Mouse (Mus musculus) heart, embryonic 15.5 days (tissue): Measurements from ENCODE around the gene Hoxb3. TPM values are rescaled to one million over a fixed set of nuclear protein-coding genes. Genes with fewer than 3 reads are reported as not detected.

Source experiments
- ATAC-seq: fragments of 200-750 bp; cut with Nextera tagmentation; replicated peaks from 2 replicates; pipeline ENCODE4 v1.8.0; 2017; ENCODE audit warnings: low read depth, moderate TSS enrichment; ENCODE audit not compliant: insufficient number of reproducible peaks, insufficient read depth, low FRiP score
- H3K27ac ChIP-seq: fragments of 300-500 bp; sonication (generic); 2 replicates; pipeline ENCODE4 v1.5.1; 2015; ENCODE audit warnings: mild to moderate bottlenecking, inconsistent platforms
- H3K27me3 ChIP-seq: fragments of 300-500 bp; sonication (generic); 2 replicates; pipeline ENCODE4 v1.6.1; 2015; ENCODE audit warnings: inconsistent platforms
- H3K36me3 ChIP-seq: fragments of 300-500 bp; sonication (generic); 2 replicates; pipeline ENCODE4 v1.6.1; 2015; ENCODE audit warnings: mild to moderate bottlenecking, inconsistent platforms
- H3K4me1 ChIP-seq: fragments of 300-500 bp; sonication (generic); replicated peaks from 2 replicates; pipeline ENCODE4 v1.6.1; 2015; ENCODE audit warnings: inconsistent platforms
- H3K4me2 ChIP-seq: fragments of 300-500 bp; sonication (generic); 2 replicates; pipeline ENCODE4 v1.6.1; 2015; ENCODE audit warnings: inconsistent platforms, mild to moderate bottlenecking, moderate library complexity
- H3K4me3 ChIP-seq: fragments of 300-500 bp; sonication (generic); 2 replicates; pipeline ENCODE4 v1.5.1; 2015; ENCODE audit warnings: mild to moderate bottlenecking, inconsistent platforms
- H3K9ac ChIP-seq: fragments of 300-500 bp; sonication (generic); 2 replicates; pipeline ENCODE4 v1.6.1; 2015; ENCODE audit warnings: mild to moderate bottlenecking, inconsistent platforms
- H3K9me3 ChIP-seq: fragments of 300-500 bp; sonication (generic); replicated peaks from 2 replicates; pipeline ENCODE4 v1.6.1; 2016; ENCODE audit warnings: inconsistent platforms
- WGBS: fragments of 180-500 bp; shearing (Covaris S2); methylation state at CpG from one replicate; pipeline ENCODE4 v1.1.7; 2015; ENCODE audit warnings: mixed read lengths; 5-methylcytosine and 5-hydroxymethylcytosine counted together
- polyA plus RNA-seq: library from polyadenylated mRNA; unstranded; fragments of >200 nt; fragmentation: Nextera tagmentation; extraction: Ambion mirVana; gene quantifications from 2 replicates; pipeline ENCODE4 v1.2.1, GENCODE M21; 2015

Gene Hoxb3
- polyA plus RNA-seq, result 0.71 and 0.98 TPM in 2 replicates

GRCm38 (mm10) chr11:96323154-96323553 lies at the start of gene Hoxb3:
Gene Hoxb3, plus strand, starts transcription at chr11:96323326.
- peak within 1 kb of the TSS; percentile 2; the same call in 1 of the 2 replicates for H3K4me3 ChIP-seq
- ATAC-seq, result no peak
- H3K27me3 ChIP-seq, result peaks cover 100% of the 10 kb centered on the region
- no peaks in the 10 kb centered on the region for H3K9me3 ChIP-seq
- H3K27ac ChIP-seq, result peak within 1 kb of the TSS; percentile 4; the same call in 1 of the 2 replicates
- WGBS, result 28% methylated on average over 10 of the region's 10 CpGs
- no peak within 1 kb of the TSS for H3K9ac ChIP-seq
- H3K4me1 ChIP-seq, result peaks cover 13% of the 10 kb centered on the region
- peak within 1 kb of the TSS; percentile 14; the same call in 1 of the 2 replicates for H3K4me2 ChIP-seq
- H3K36me3 ChIP-seq, result no peaks in the 10 kb centered on the region

DNA sequence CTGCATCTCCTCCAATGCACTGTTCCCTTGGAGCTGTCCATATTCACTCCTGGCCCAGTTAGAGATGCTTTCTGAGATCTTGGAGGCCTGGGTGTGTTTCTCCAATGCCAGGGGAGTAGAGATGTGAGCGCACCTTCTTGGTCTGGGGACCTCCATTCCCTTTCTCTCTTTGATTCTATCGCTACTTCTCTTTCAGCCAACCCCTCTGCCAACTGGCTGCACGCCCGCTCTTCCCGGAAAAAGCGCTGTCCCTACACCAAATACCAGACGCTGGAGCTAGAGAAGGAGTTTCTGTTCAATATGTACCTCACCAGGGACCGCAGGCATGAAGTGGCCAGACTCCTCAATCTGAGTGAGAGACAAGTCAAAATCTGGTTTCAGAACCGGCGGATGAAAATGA lies 48.7 kb upstream of the Hoxb3 start:
- ATAC-seq, result no peak
- Histone ChIP-seq H3K4me1 (peaks cover 22% of the 10 kb centered on the region), H3K27me3 (peaks cover 100% of the 10 kb centered on the region), H3K4me3 (no peak overlapping the region), H3K27ac (no peak overlapping the region), H3K4me2 (no peak overlapping the region), H3K9me3 (no peaks in the 10 kb centered on the region), H3K9ac (no peak overlapping the region), H3K36me3 (no peaks in the 10 kb centered on the region)
- 7% methylated on average over 10 of the region's 10 CpGs for WGBS

DNA sequence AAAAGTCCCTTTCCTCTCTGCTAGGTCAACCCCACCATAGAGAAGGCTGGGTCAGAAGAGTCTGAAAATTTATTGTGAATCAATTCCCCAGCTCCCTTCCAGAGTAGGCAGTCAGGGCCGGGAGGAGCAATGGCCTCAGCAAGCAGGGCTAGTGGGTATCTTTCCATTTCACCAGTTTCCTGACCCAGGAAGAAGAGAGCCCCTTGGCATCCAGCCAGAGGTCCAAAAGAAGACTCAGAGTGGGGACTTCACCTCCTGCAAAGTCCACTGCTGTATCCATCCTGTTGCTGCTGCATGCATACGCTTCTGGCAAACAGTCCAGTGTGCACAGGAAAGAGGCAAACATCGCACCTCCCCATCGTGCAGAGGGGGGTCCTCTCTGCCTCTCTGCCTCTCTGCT lies 47.2 kb upstream of the Hoxb3 start:
- no peak for ATAC-seq
- no peak overlapping the region for H3K9ac ChIP-seq
- 14% methylated on average over 4 of the region's 4 CpGs for WGBS

DNA sequence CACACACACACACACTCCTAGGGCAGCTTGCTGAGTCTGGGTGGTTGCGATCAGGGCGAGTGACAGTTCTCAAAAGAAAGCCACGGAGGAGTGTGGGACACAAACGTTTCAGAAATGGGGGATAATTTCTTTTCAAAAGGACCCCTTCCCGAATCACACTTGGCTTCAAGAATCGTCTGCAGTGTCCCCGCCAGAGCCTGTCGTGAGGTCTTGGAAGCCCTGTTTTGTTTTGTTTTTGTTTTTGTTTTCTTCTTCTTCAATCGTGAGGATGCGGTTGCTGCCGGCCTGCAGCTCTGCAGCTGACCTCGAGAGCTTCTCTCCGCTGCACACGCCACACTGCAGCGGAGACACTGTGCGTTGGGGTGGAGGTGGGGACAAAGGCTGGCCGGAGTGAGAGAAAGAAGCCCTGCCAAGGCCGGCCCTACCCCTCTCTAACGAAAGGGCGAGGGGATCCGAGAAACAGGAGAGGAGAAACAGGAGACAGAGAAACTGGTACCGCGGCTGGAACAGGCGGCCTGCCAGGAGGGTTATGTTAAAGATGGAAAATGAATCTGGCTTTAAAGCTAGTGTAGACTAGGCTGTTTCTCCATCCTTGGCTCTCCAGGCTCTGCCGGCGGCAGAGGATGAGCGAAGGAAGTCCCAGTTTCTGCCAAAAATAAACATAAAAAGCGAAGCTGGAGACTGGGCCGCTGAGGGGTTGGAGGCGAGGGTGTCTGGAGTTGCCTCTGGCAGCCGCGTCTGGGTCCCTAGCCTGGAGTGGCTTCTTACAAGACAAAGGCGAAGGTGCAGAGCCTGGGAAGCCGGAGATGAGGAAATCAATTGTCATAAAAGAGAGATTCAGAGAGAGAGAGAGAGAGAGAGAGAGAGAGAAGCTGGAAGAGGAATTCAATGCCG lies 45.7 kb upstream of the Hoxb3 start:
- H3K4me1 ChIP-seq, result peaks cover 2% of the 10 kb centered on the region
- 2% methylated on average over 35 of the region's 35 CpGs for WGBS

More for the DNA sequence above, 47.2 kb upstream of the Hoxb3 start:
- Histone ChIP-seq H3K4me3 (no peak overlapping the region), H3K27ac (no peak overlapping the region), H3K27me3 (peaks cover 99% of the 10 kb centered on the region), H3K9me3 (no peaks in the 10 kb centered on the region), H3K4me2 (no peak overlapping the region), H3K36me3 (no peaks in the 10 kb centered on the region), H3K4me1 (peaks cover 17% of the 10 kb centered on the region)

GRCm38 (mm10) chr11:96278324-96278723 lies 44.8 kb upstream of the Hoxb3 start:
- WGBS, result 17% methylated on average over 14 of the region's 14 CpGs

More for the DNA sequence above, 45.7 kb upstream of the Hoxb3 start:
- H3K9ac ChIP-seq, result no peak overlapping the region
- peaks cover 99% of the 10 kb centered on the region for H3K27me3 ChIP-seq
- H3K9me3 ChIP-seq, result no peaks in the 10 kb centered on the region
- no peaks in the 10 kb centered on the region for H3K36me3 ChIP-seq
- no peak overlapping the region for H3K27ac ChIP-seq
- ATAC-seq, result no peak
- no peak overlapping the region for H3K4me2 ChIP-seq
- no peak overlapping the region for H3K4me3 ChIP-seq

DNA sequence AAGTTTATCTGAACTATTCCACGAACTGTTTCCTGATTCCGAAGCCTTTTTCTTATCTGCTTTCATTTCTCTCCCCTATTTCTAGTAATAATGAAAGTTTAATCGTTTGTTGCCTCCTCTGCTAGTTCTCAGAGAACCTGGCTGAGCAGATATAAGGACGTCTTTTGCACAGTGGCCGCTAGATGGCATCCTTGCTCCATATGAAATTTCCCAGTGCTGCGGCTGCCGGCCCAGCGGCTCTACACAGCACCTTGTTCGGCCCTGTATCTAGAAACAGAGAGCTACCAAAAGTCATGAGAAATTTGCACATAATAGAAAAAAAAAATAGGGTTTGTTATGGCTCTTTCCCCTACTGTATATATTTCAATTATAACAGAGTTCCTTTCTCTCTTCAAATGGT lies 44.4 kb upstream of the Hoxb3 start:
- Histone ChIP-seq H3K4me2 (no peak overlapping the region), H3K9ac (no peak overlapping the region), H3K9me3 (no peaks in the 10 kb centered on the region), H3K4me1 (peaks cover 8% of the 10 kb centered on the region), H3K27ac (no peak overlapping the region), H3K27me3 (peaks cover 99% of the 10 kb centered on the region), H3K36me3 (no peaks in the 10 kb centered on the region), H3K4me3 (no peak overlapping the region)
- under 1% methylated on average over 9 of the region's 9 CpGs for WGBS
- peak; percentile 62; the same call in 1 of the 2 replicates for ATAC-seq

More at GRCm38 (mm10) chr11:96278324-96278723, 44.8 kb upstream of the Hoxb3 start:
- Histone ChIP-seq H3K4me1 (peaks cover 6% of the 10 kb centered on the region), H3K4me2 (no peak overlapping the region), H3K27me3 (peaks cover 99% of the 10 kb centered on the region), H3K9me3 (no peaks in the 10 kb centered on the region), H3K4me3 (no peak overlapping the region), H3K9ac (no peak overlapping the region), H3K36me3 (no peaks in the 10 kb centered on the region), H3K27ac (no peak overlapping the region)
- ATAC-seq, result no peak

GRCm38 (mm10) chr11:96279421-96280233 lies 43.5 kb upstream of the Hoxb3 start:
- no peaks in the 10 kb centered on the region for H3K36me3 ChIP-seq
- peaks cover 17% of the 10 kb centered on the region for H3K4me1 ChIP-seq
- H3K4me3 ChIP-seq, result no peak overlapping the region
- ATAC-seq, result no peak
- peaks cover 99% of the 10 kb centered on the region for H3K27me3 ChIP-seq
- no peaks in the 10 kb centered on the region for H3K9me3 ChIP-seq
- H3K4me2 ChIP-seq, result no peak overlapping the region
- H3K9ac ChIP-seq, result no peak overlapping the region
- 3% methylated on average over 31 of the region's 31 CpGs for WGBS
- H3K27ac ChIP-seq, result no peak overlapping the region

- Histone ChIP-seq H3K4me3 (no peak overlapping the region), H3K9me3 (no peaks in the 10 kb centered on the region), H3K27ac (no peak overlapping the region), H3K27me3 (peaks cover 98% of the 10 kb centered on the region), H3K36me3 (no peaks in the 10 kb centered on the region), H3K9ac (no peak overlapping the region), H3K4me2 (no peak overlapping the region), H3K4me1 (peaks cover 20% of the 10 kb centered on the region)
- no peak for ATAC-seq
- 18% methylated on average over 8 of the region's 8 CpGs for WGBS
Observed at GRCm38 (mm10) chr11:96280399-96281378, 42.4 kb upstream of the Hoxb3 start.

GRCm38 (mm10) chr11:96281396-96281795 lies 41.7 kb upstream of the Hoxb3 start:
- no peak overlapping the region for H3K4me2 ChIP-seq
- ATAC-seq, result no peak
- H3K9me3 ChIP-seq, result no peaks in the 10 kb centered on the region
- H3K4me1 ChIP-seq, result peaks cover 26% of the 10 kb centered on the region
- peaks cover 98% of the 10 kb centered on the region for H3K27me3 ChIP-seq
- H3K27ac ChIP-seq, result no peak overlapping the region
- no peaks in the 10 kb centered on the region for H3K36me3 ChIP-seq
- no peak overlapping the region for H3K9ac ChIP-seq
- H3K4me3 ChIP-seq, result no peak overlapping the region
- 5% methylated on average over 18 of the region's 18 CpGs for WGBS

DNA sequence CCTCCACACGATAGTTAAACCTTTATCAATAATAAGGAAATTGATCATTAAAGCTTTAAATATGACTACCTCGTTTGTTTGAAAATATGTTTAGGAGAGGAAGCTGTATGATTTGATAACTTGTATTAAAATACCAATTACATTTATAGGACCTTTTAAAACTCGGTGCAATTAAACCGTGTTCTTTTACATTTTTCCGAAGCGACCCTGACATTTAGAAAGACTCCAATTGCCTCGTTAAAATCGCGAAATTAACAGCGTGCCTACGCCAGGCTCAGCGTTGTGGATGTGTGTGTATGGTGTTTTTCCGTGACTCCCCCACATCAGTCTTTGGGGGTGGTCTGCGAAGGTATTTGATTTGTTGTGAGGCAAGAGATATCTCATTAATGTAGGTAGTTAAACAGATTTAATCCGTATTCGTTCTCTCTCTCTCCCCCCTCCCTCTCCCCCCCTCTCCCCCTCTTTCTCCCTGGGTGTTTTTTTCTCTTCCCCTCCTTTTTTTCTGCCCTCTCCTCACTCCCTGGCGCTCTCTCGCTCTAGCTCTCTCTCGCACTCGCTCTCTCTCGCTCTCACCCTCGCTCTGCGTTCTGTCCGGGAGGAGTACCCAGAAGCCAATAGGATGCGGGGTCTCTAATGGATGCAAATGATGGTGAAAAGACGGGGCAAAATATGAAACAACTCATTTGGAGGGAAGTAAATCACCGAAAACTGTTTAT lies 41.1 kb upstream of the Hoxb3 start, which contains the start of gene Hoxb8:
TSS of gene Hoxb8 (plus strand) at position 51 of the 716 bp plus-strand sequence.
- WGBS, result 2% methylated on average over 27 of the region's 27 CpGs
- peaks cover 31% of the 10 kb centered on the region for H3K4me1 ChIP-seq
- H3K36me3 ChIP-seq, result no peaks in the 10 kb centered on the region
- peaks cover 98% of the 10 kb centered on the region for H3K27me3 ChIP-seq
- no peak within 1 kb of the TSS for H3K27ac ChIP-seq
- peak within 1 kb of the TSS; percentile 50 for H3K4me3 ChIP-seq
- H3K9ac ChIP-seq, result no peak within 1 kb of the TSS
- H3K4me2 ChIP-seq, result peak within 1 kb of the TSS; percentile 68; the same call in 1 of the 2 replicates
- no peaks in the 10 kb centered on the region for H3K9me3 ChIP-seq
- ATAC-seq, result no peak
